Mouse (Mus musculus) limb, embryonic 10.5 days (tissue): ENCODE data around the gene Aqp1. TPM values are rescaled to one million over a fixed set of nuclear protein-coding genes. Genes with fewer than 3 reads are reported as not detected.

ENCODE experiments used
- microRNA-seq: library from miRNA; unstranded; fragments of <30 nt; microRNA quantifications from one replicate; pipeline ENCODE4, GENCODE M21; 2017
- polyA plus RNA-seq: library from polyadenylated mRNA; unstranded; fragments of >200 nt; fragmentation: Nextera tagmentation; extraction: Ambion mirVana; gene quantifications from 2 replicates; pipeline ENCODE4 v1.2.1, GENCODE M21; 2016

Aqp1 gene
- polyA plus RNA-seq, 1 experiment from 2014 or later: 1.1 TPM

Small RNA genes lying within 50 kb of the gene (microRNA-seq; reads per million reads assigned to microRNA genes)
- not detected for gene Gm25458

Other genes with a start within 250 kb of the Aqp1 start
- gene Crhr2, start 203.4 kb upstream of the Aqp1 start, polyA plus RNA-seq: 0.11 TPM in 1 of 2 replicates, not detected in the other
- gene Inmt, start 161.4 kb upstream of the Aqp1 start, polyA plus RNA-seq: 0.26 and 0.40 TPM in 2 replicates
- gene Mindy4, start 133.0 kb upstream of the Aqp1 start, polyA plus RNA-seq: 15.5 and 16.2 TPM in 2 replicates
- gene Ghrhr, start 39.9 kb downstream of the Aqp1 start, polyA plus RNA-seq: not detected in 2 replicates
- 0.83 and 0.90 TPM in 2 replicates for gene Adcyap1r1, start 115.5 kb downstream of the Aqp1 start, polyA plus RNA-seq